Mouse (Mus musculus) small intestine, adult 2 months (tissue): Measurements from ENCODE around the gene Fbxw24. TPM values are rescaled to one million over a fixed set of nuclear protein-coding genes. Genes with fewer than 3 reads are reported as not detected.

Experiments used
- H3K27ac ChIP-seq: fragments of 200-500 bp; 2 replicates; pipeline ENCODE4 v1.5.1; 2012; ENCODE audit warnings: low read depth, low read length, control low read depth, inconsistent platforms; ENCODE audit not compliant: insufficient read depth
- H3K27me3 ChIP-seq: fragments of 200-500 bp; 2 replicates; pipeline ENCODE4 v1.6.1; 2012; ENCODE audit warnings: mild to moderate bottlenecking, moderate library complexity, low read length, inconsistent platforms; ENCODE audit not compliant: control insufficient read depth, insufficient read depth
- H3K36me3 ChIP-seq: fragments of 200-500 bp; 2 replicates; pipeline ENCODE4 v1.6.1; 2012; ENCODE audit warnings: mild to moderate bottlenecking, low read length, control low read depth, inconsistent platforms; ENCODE audit not compliant: control insufficient read depth, insufficient read depth
- H3K4me1 ChIP-seq: fragments of 200-500 bp; 2 replicates; pipeline ENCODE4 v1.6.1; 2012; ENCODE audit warnings: low read length, inconsistent platforms, mixed read lengths; ENCODE audit not compliant: control insufficient read depth, insufficient read depth, insufficient read length
- H3K4me3 ChIP-seq: fragments of 200-500 bp; 2 replicates; pipeline ENCODE4 v1.5.1; 2012; ENCODE audit warnings: low read depth, mild to moderate bottlenecking, control low read depth, inconsistent platforms, low read length, moderate library complexity
- CTCF ChIP-seq: fragments of 200-500 bp; IDR thresholded peaks from 2 replicates; pipeline ENCODE4 v1.5.1; 2012; ENCODE audit warnings: low read depth, mild to moderate bottlenecking, control low read depth, inconsistent platforms, low read length, moderate library complexity, mixed read lengths; ENCODE audit not compliant: insufficient replicate concordance, insufficient read length; ENCODE audit errors: extremely low read depth
- POLR2A ChIP-seq: fragments of 200-500 bp; IDR thresholded peaks from 2 replicates; pipeline ENCODE4 v1.6.1; 2012; ENCODE audit warnings: low read depth, mild to moderate bottlenecking, control low read depth, inconsistent platforms, low read length, moderate library complexity
- WGBS: fragments of 180-500 bp; shearing (Covaris S2); methylation state at CpG from one replicate; pipeline ENCODE4 v1.1.7; 2018; 5-methylcytosine and 5-hydroxymethylcytosine counted together
- polyA plus RNA-seq: library from polyadenylated mRNA; depleted of rRNA; stranded (reverse); fragments of >200 nt; gene quantifications from 2 replicates; pipeline ENCODE4 v1.2.3, GENCODE M21; 2012; rRNA removed

The Fbxw24 gene
- polyA plus RNA-seq, 1 experiment: not detected

- WGBS: 72% methylated on average over 3 of the region's 3 CpGs
- no peaks in the 10 kb centered on the region for H3K27me3 ChIP-seq
- H3K4me3 ChIP-seq: no peak overlapping the region
- H3K36me3 ChIP-seq: no peaks in the 10 kb centered on the region
- TF ChIP-seq CTCF (no peak), POLR2A (no peak)
- H3K27ac ChIP-seq: no peak overlapping the region
- H3K4me1 ChIP-seq: no peaks in the 10 kb centered on the region
Observed at GRCm38 (mm10) chr9:109552483-109552882, 73.4 kb downstream of the Fbxw24 start.

Other genes with a start within 250 kb of the Fbxw24 start
- gene Fbxw22, start 221.8 kb downstream of the Fbxw24 start, polyA plus RNA-seq: not detected in 2 replicates
- not detected in 2 replicates for gene Fbxw16, start 176.9 kb downstream of the Fbxw24 start, polyA plus RNA-seq
- not detected in 2 replicates for gene Fbxw19, start 130.2 kb downstream of the Fbxw24 start, polyA plus RNA-seq
- gene Fbxw15, start 57.8 kb downstream of the Fbxw24 start, polyA plus RNA-seq: not detected in 2 replicates
- not detected in 2 replicates for gene Fbxw25, start 38.6 kb upstream of the Fbxw24 start, polyA plus RNA-seq
- gene Fbxw18, start 76.6 kb upstream of the Fbxw24 start, polyA plus RNA-seq: not detected in 2 replicates
- gene Fbxw26, start 120.0 kb upstream of the Fbxw24 start, polyA plus RNA-seq: not detected in 2 replicates
- gene Fbxw27, start 164.6 kb upstream of the Fbxw24 start, polyA plus RNA-seq: not detected in 2 replicates
- not detected in 2 replicates for gene Spink8, start 186.2 kb upstream of the Fbxw24 start, polyA plus RNA-seq
- gene Nme6, start 206.7 kb upstream of the Fbxw24 start, polyA plus RNA-seq: 9.9 and 14.6 TPM in 2 replicates
- 3.2 TPM in 1 of 2 replicates, not detected in the other for gene Camp, start 223.6 kb upstream of the Fbxw24 start, polyA plus RNA-seq
- gene Cdc25a, start 249.5 kb upstream of the Fbxw24 start, polyA plus RNA-seq: 14.1 and 27.3 TPM in 2 replicates